Mouse (Mus musculus): Measurements from ENCODE around the gene Dip2b. TPM values are rescaled to one million over a fixed set of nuclear protein-coding genes. Genes with fewer than 3 reads are reported as not detected.

Gene Dip2b
- 10 to 100 TPM; 50.5 to 50.8 TPM for total RNA-seq (2021)
- long read RNA-seq, full-length matches to known transcripts = 3 of 33 reads
- long read RNA-seq, partial matches to known transcripts = 7 of 33 reads
- long read RNA-seq, other reads (novel, unspliced or antisense) = 23 of 33 reads

- peak; percentile 90 to 98 for DNase-seq (ENCODE audit: low spot score in 2 of 2)
These were observed at the start of gene Dip2b for GRCm38 (mm10) chr15:100038470-100038971. Dip2b (plus strand) TSS chr15:100038664.

DNA sequence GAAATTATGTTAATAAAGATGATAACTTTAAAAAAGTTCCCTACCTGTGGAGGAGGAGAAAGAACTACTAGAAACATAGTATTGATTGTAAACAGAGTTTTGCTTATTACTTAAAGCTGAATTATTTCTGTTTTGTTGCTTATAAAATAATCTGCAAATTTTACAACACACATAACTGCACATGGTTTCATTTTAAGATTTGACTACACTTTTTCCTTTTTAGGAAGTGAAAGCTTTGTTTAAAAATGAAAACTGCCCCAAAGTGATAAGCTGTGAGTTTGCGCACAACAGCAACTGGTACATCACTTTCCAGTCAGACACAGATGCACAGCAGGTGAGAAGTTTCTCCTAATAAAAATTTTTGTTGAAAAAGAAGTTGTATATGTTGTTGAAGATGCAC lies 45.4 kb upstream of the Dip2b start:
- DNase-seq (ENCODE audit: low spot score in 2 of 2) = no peak

GRCm38 (mm10) chr15:99997114-99997804 lies 41.2 kb upstream of the Dip2b start:
- DNase-seq (ENCODE audit: low spot score in 2 of 2) = no peak

- no peak for DNase-seq (ENCODE audit: low spot score in 2 of 2)
These were observed 39.1 kb upstream of the Dip2b start for GRCm38 (mm10) chr15:99999390-99999789.

DNA sequence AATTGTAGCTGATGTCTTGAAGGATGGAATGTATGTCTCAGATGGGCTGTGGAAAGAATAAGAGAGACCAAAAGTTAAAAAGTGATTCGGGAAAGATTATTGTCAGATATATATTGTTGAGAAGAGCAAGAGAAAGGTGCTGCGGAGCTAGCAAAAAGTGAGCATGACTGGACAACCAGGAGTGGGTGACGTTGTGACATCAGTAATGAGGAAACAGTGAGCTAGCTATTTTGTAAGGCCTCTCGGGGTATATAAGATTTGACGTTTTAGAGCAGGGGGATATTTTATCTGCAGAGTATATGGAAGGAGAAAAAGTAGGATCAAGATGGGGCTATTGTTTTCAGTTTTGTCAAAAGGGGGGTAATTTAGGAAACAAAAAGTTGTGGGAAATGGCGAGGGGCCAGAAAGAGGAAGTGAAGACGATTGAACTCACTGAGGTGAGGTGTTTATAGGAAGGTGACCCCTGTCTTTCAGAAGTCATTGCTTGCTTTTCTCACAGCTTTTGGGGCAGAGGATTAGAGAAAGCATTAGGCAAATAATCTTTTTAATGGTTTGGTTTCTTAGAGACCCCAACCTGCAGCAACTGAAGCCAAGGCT lies 33.7 kb upstream of the Dip2b start:
- no peak for DNase-seq (ENCODE audit: low spot score in 2 of 2)

GRCm38 (mm10) chr15:100006180-100006579 lies 32.3 kb upstream of the Dip2b start:
- DNase-seq (ENCODE audit: low spot score in 2 of 2) = no peak

DNA sequence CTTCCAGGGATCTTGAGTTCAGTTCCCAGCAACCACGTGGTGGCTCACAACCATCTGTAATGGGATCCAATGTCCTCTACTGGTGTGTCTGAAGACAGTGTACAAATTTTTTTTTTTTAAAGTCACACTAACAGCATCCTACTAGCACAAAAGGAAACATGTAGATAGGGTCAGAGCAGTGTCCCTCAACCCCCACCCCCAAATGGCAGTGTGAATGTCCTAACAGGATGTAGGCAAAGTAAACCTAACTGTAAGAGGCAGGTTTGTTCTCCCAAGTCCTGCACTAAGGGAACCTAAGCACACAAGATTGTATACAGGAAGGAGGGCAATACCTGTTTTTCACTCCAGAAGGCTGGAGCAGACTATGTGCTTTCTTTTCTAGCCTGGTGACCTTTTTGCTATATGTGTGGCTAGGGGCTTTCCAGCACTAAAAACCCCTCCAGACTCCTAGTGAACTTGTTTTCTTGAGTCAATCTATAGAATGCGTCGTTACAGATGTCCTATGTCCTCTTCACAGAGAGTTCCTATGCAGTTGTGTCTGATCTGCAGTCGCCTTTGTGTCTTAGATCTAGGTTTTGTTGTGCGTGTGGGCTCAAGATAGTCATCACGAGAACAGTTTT lies 20.1 kb upstream of the Dip2b start:
- no peak for DNase-seq (ENCODE audit: low spot score in 2 of 2)

DNA sequence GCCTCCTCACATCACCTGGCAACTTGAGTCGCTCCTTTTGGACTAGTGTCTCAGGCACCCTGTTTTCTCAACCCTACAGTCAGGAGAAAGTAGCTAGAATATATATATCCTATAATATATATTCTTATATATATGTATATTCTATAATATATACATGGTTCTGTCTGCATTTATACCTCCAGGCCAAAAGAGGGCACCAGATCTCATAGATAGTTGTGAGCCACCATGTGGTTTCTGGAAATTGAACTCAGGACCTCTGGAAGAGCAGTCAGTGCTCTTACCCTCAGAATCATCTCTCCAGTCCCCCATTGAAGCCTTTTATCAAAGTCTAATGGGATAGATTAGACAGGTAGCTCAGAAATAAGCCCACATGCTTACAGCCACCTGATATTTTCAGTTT lies 17.3 kb upstream of the Dip2b start:
- DNase-seq (ENCODE audit: low spot score in 2 of 2) = no peak

DNA sequence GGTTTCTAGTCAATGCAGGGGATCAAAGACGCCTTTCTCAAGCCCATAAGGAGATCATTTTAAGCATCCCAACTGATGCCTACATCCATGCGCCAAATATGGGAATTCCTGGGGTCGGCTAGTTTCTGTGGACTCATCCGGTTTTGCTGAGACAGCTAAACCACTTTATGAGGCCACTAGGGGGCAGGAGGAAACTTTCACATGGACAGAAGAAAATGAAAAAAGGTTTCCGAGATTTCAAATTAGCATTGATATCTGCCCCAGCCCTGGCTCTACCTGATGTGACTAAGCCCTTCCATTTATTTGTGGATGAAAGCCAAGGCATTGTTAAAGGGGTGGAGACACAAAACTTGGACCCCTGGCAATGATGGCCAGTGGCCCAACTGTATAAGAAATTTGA lies 15.5 kb upstream of the Dip2b start:
- peak; percentile 34 to 74 for DNase-seq (ENCODE audit: low spot score in 2 of 2)

GRCm38 (mm10) chr15:100025076-100025834 lies 13.2 kb upstream of the Dip2b start:
- peak in 1 of 2 experiments; percentile 35 for DNase-seq (ENCODE audit: low spot score in 2 of 2)

DNA sequence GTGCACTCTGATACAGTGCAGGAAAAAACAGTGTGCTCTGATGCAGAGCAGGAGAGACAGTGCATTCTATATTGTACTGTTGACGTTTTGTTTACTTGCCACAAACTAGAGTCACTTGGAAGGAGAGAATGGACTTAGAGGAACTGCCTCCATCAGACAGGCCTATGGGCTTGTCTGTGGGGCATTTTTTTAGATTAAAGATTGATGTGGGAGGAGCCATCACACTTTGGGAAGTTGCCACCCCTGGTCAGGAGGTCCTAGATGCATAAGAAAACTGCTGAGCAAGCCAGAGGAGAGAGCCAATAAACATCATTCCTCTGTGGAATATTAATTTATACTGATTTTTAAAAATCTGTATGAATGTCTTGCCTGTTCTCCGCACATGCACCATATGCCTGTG lies 10.3 kb upstream of the Dip2b start:
- DNase-seq (ENCODE audit: low spot score in 2 of 2) = no peak

- no peak for DNase-seq (ENCODE audit: low spot score in 2 of 2)
These were observed 9.0 kb upstream of the Dip2b start for GRCm38 (mm10) chr15:100029497-100029896.

- no peak for DNase-seq (ENCODE audit: low spot score in 2 of 2)
These were observed 8.6 kb upstream of the Dip2b start for GRCm38 (mm10) chr15:100029900-100030299.

DNA sequence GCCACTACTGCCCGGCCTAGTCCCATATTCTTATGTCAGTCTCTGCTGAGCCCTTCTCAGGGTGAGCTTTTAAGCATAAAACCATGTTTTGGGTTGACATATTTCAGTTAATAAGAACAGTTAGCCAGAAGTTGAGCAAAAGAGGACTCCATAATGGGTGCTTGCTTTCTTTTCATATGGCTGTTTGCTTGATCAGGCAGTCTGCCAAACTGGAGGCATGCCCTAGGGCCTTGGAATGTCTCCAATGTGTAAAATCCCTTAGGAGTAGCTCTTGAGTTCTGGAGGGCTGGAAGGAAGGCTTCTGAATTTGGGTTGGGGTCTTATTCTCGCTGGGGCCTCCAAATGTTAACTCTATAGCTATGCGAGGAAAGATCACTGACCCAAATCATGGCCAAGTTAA lies 5.9 kb upstream of the Dip2b start:
- no peak for DNase-seq (ENCODE audit: low spot score in 2 of 2)

DNA sequence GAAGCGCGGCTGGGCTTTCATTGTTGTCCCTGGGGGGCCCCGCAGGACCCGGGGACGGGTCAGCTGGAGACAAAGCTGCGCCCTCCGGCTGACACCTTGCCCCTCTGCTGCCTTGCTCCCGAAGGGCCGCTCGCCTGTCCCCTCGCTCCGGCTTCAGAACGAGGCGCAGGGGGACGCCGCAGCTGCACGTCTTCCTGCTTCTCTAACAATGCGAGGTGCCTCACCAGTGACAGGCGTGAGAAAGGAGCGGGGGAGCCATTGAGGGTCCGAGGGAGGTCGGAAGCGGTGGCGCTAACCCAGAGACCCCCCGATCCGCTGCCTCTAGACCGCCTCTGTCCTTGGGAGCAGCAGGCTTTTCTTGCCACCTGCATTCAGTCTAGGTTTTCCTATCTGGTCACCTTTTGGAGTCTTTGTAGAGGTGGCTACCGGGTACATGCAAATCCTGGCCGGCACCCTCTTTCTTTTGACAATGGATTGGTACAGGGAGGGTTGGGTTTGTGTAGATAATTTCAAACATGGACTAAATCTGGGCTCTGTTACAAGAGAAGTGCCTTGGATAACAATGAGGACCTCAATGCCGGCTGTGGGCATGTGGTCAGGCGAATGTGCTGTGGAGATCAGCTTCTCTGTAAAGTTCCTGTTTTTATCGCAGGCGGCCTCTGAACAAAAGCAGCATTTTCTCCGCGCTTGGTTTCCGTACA lies 687 bp downstream of the Dip2b start:
- DNase-seq (ENCODE audit: low spot score in 2 of 2) = peak in 1 of 2 experiments; percentile 71

DNA sequence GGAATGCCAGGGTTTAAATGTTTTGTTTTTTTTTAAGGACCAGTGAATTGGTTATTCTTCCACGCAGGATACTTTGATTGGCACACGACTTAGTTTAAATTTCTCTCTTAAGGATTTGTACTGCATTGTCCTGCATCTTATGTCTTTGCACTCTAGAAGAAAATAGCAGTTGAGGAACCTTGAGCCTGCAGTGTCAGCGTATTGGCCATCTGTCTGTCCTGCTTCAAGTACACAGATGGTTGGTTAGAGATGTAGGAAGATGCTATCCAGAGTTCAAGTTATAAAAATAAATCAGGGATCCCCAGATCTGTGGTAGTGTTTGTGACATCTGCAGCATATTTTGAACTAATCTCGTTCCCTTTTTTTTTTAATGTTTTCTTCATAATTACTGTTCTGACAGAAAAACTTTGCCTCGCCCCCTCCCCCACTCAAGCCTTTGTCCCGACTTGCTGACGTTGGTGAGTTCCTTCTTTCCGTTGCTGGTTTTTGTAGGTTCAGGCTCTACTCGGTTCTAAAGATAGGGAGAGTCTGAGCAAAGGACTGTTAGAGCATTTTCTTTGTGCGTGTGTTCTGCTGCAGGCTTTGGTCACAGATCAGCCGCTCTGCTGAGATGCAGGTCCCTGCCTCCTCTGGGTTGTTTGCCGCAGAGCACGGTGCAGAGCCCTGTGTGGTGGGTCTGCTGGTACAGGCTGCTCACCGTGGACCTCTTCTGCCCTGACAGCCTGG lies 2.2 kb downstream of the Dip2b start:
- DNase-seq (ENCODE audit: low spot score in 2 of 2) = no peak

GRCm38 (mm10) chr15:100041267-100042047 lies 3.0 kb downstream of the Dip2b start:
- no peak for DNase-seq (ENCODE audit: low spot score in 2 of 2)

DNA sequence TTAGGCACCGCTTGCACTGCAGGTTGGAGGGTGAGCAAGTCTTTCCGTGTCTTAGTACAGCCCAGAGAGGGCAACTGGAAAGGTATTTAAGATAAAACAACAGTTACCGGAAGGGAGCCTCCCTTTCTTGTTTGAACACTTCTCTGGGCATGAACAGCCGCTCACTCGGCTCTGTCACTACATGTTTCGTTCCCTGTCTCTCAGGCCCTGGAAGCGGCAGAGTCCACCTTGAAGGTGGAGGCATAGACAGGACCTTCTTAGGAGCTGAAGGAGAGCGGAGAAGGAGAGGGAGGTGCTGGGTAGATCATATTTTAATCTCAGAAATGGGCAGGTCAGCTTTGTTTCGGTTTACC lies 3.6 kb downstream of the Dip2b start:
- DNase-seq (ENCODE audit: low spot score in 2 of 2) = no peak

GRCm38 (mm10) chr15:100045576-100045975 lies 7.1 kb downstream of the Dip2b start:
- no peak for DNase-seq (ENCODE audit: low spot score in 2 of 2)

All from layer of hippocampus, adult 18-20 months (tissue).